Mouse (Mus musculus): ENCODE measurements around the gene Rpl39l. TPM values are rescaled to one million over a fixed set of nuclear protein-coding genes. Genes with fewer than 3 reads are reported as not detected.
"Not testable (repeated sequence)": the region's sequence is repeated elsewhere in the genome, so short reads cannot be mapped to it uniquely, and the experiment has no call there.

Gene Rpl39l
- not detected for total RNA-seq (2022)

GRCm38 (mm10) chr16:10170005-10170404 is at the start of gene Rpl39l:
Gene Rpl39l, plus strand, starts transcription at chr16:10170226.
- no peak for DNase-seq (ENCODE audit: low spot score)

GRCm38 (mm10) chr16:10127586-10127985 is 42.4 kb upstream of the Rpl39l start:
- DNase-seq (ENCODE audit: low spot score) = no peak

- DNase-seq (ENCODE audit: low spot score) = no peak
These were observed 40.7 kb upstream of the Rpl39l start for GRCm38 (mm10) chr16:10129052-10129911.

- DNase-seq (ENCODE audit: low spot score) = no peak
These were observed 26.9 kb upstream of the Rpl39l start for GRCm38 (mm10) chr16:10143166-10143565.

- DNase-seq (ENCODE audit: low spot score) = no peak
These were observed 22.6 kb upstream of the Rpl39l start for GRCm38 (mm10) chr16:10147401-10147800.

GRCm38 (mm10) chr16:10169123-10169905 is 712 bp upstream of the Rpl39l start:
- no peak for DNase-seq (ENCODE audit: low spot score)

- DNase-seq (ENCODE audit: low spot score) = no peak
These were observed 1.2 kb downstream of the Rpl39l start for GRCm38 (mm10) chr16:10171276-10171675.

- no peak for DNase-seq (ENCODE audit: low spot score)
These were observed 2.3 kb downstream of the Rpl39l start for GRCm38 (mm10) chr16:10172179-10172820.

GRCm38 (mm10) chr16:10187461-10187860 is 17.4 kb downstream of the Rpl39l start:
- DNase-seq (ENCODE audit: low spot score) = not testable (repeated sequence)

GRCm38 (mm10) chr16:10192679-10193506 is 22.9 kb downstream of the Rpl39l start, which contains the start of gene Atf7ip2:
Gene Atf7ip2, plus strand, starts transcription at chr16:10192712.
- DNase-seq (ENCODE audit: low spot score) = peak; percentile 81

- DNase-seq (ENCODE audit: low spot score) = no peak
These were observed 38.8 kb downstream of the Rpl39l start for GRCm38 (mm10) chr16:10208777-10209176.

GRCm38 (mm10) chr16:10216366-10216765 is 46.3 kb downstream of the Rpl39l start:
- not testable (repeated sequence) for DNase-seq (ENCODE audit: low spot score)

GRCm38 (mm10) chr16:10217020-10217419 is 47.0 kb downstream of the Rpl39l start:
- not testable (repeated sequence) for DNase-seq (ENCODE audit: low spot score)

Other genes with a start within 250 kb of the Rpl39l start
- under 1 TPM; 0.19 to 0.66 (median 0.38) TPM for gene Grin2a, start 174.7 kb upstream of the Rpl39l start, total RNA-seq (2022)
- not detected for gene Atf7ip2, start 22.5 kb downstream of the Rpl39l start, total RNA-seq (2022)
- 10 to 100 TPM; 32.6 to 40.9 (median 37.7) TPM for gene Emp2, start 143.7 kb downstream of the Rpl39l start, total RNA-seq (2022)
- under 1 TPM in 1 of 4 experiments, not detected in 3; 0.22 TPM for gene Tekt5, start 225.3 kb downstream of the Rpl39l start, total RNA-seq (2022)
- 10 to 100 TPM in 1 of 4 experiments, 1 to 10 TPM in 3; 7.0 to 10.0 (median 8.5) TPM for gene Nubp1, start 241.7 kb downstream of the Rpl39l start, total RNA-seq (2022)

All from heart, adult 8-10 months (tissue).